Mouse (Mus musculus) megakaryocyte, embryonic 14.5 days (primary cell): Measurements from ENCODE around the gene Snx25.

Experiments
- FLI1 ChIP-seq: IDR thresholded peaks from 2 replicates; pipeline ENCODE4 v1.6.1; 2012; ENCODE audit warnings: low read length, inconsistent platforms, mixed read lengths
- GATA1 ChIP-seq: IDR thresholded peaks from 3 replicates; pipeline ENCODE4 v1.6.1; 2012; ENCODE audit warnings: mixed read lengths, low read length, inconsistent platforms, borderline replicate concordance

DNA sequence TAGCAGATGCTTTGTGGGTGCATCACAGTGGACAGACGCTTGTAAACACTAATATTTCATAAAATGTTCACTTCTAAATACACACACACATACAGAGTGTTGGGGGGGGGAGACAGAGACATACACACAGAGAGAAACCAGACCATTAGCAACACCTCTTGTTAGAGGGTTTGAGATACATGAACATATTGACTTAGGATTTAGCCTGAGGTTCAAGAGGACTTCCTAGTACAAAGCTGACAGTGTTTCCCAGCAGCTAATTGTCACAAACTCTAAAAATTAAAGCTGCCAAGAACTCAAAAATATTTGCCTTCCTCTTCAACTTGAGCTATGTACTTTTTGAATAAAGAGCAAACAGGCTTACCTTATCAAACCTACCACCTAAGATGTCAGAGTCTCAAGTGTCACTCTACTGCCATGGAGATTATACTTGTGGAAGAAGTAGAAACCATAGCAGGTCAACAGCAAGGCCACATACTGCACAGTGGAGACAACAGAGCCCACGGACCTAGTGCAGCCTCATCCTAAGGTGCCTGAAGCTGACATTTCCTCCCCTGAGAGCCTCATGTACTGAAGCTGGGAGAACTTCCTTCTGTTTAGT lies 78.3 kb downstream of the Snx25 start:
- no peak for TF ChIP-seq GATA1
- no peak for TF ChIP-seq FLI1
